Mouse (Mus musculus) liver, embryonic 14 days (tissue): Measurements from ENCODE around the gene Gm14632. TPM values are rescaled to one million over a fixed set of nuclear protein-coding genes. Genes with fewer than 3 reads are reported as not detected.

Source experiments
- polyA plus RNA-seq: library from polyadenylated mRNA; depleted of rRNA; stranded (reverse); fragments of >200 nt; gene quantifications from 2 replicates; pipeline ENCODE4 v1.2.3, GENCODE M21; 2012; rRNA removed

Gene Gm14632
- not detected in 2 replicates for polyA plus RNA-seq

DNA sequence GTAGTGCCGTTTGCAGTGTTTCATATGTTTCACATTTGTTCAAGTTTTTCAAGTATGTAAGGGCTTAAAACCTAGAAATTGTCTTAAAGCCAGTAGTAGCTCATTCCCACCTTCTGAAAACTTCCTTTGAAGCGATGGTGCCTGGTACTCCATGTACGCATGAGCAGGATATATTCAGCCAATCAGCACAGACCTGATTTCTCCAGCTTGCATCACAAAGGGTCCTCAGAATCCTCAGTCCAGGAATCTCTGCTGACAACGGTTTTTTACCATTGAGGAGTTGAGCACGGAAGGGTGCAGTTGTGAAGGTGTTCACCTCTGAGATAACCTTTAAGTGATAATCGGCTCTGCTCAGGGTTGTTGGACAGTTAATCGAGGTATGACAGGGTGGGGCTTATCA lies at the start of gene Gm14632:
Gene Gm14632 (plus strand): TSS at position 301 of the 400 bp plus-strand sequence.

